Mouse (Mus musculus) intestine, postnatal 0 days (tissue): Measurements from ENCODE around the gene Csf3r. TPM values are rescaled to one million over a fixed set of nuclear protein-coding genes. Genes with fewer than 3 reads are reported as not detected.

Experiments
- ATAC-seq: fragments of 200-750 bp; cut with Nextera tagmentation; 2 replicates; pipeline ENCODE4 v1.8.0; 2017; ENCODE audit warnings: mild to moderate bottlenecking, moderate TSS enrichment, moderate library complexity
- H3K27ac ChIP-seq: fragments of 300-500 bp; sonication (generic); 2 replicates; pipeline ENCODE4 v1.5.1; 2014; ENCODE audit warnings: mild to moderate bottlenecking, low read depth, low read length, moderate library complexity
- H3K27me3 ChIP-seq: fragments of 300-500 bp; sonication (generic); replicated peaks from 2 replicates; pipeline ENCODE4 v1.6.1; 2014; ENCODE audit warnings: low read length, mixed read lengths; ENCODE audit not compliant: control insufficient read depth, insufficient read depth
- H3K36me3 ChIP-seq: fragments of 300-500 bp; sonication (generic); 2 replicates; pipeline ENCODE4 v1.6.1; 2014; ENCODE audit warnings: mild to moderate bottlenecking, moderate library complexity; ENCODE audit not compliant: control insufficient read depth, insufficient read depth
- H3K4me1 ChIP-seq: fragments of 300-500 bp; sonication (generic); replicated peaks from 2 replicates; pipeline ENCODE4 v1.6.1; 2014; ENCODE audit warnings: antibody characterized with exemption, low read length, mixed read lengths; ENCODE audit not compliant: control insufficient read depth, insufficient read depth
- H3K4me2 ChIP-seq: fragments of 300-500 bp; sonication (generic); replicated peaks from 2 replicates; pipeline ENCODE4 v1.6.1; 2014; ENCODE audit warnings: low read depth, mild to moderate bottlenecking, moderate library complexity
- H3K4me3 ChIP-seq: fragments of 300-500 bp; sonication (generic); 2 replicates; pipeline ENCODE4 v1.5.1; 2014; ENCODE audit warnings: low read depth, low read length
- H3K9ac ChIP-seq: fragments of 300-500 bp; sonication (generic); 2 replicates; pipeline ENCODE4 v1.6.1; 2014; ENCODE audit warnings: mild to moderate bottlenecking, low read depth, low read length
- H3K9me3 ChIP-seq: fragments of 300-500 bp; sonication (generic); 2 replicates; pipeline ENCODE4 v1.6.1; 2016; ENCODE audit warnings: mixed run types; ENCODE audit not compliant: control insufficient read depth
- CTCF ChIP-seq: sonication (generic); IDR thresholded peaks from 2 replicates; pipeline ENCODE4 v1.5.1; 2016; ENCODE audit warnings: low read depth, mild to moderate bottlenecking, control low read depth, antibody characterized with exemption, moderate library complexity
- WGBS: fragments of 180-500 bp; shearing (Covaris S2); extraction: QIAGEN DNeasy Blood & Tissue Kit; methylation state at CpG from one replicate; pipeline ENCODE4 v1.1.7; 2014; 5-methylcytosine and 5-hydroxymethylcytosine counted together
- polyA plus RNA-seq: library from polyadenylated mRNA; unstranded; fragments of >200 nt; fragmentation: Nextera tagmentation; extraction: Ambion mirVana; gene quantifications from 2 replicates; pipeline ENCODE4 v1.2.1, GENCODE M21; 2015

Gene Csf3r
- polyA plus RNA-seq, 1 experiment from 2014 or later = 0.40 TPM

GRCm38 (mm10) chr4:126081601-126082000, 57.3 kb downstream of the Csf3r start:
- H3K4me3 ChIP-seq = no peak overlapping the region
- no peak for ATAC-seq
- no peaks in the 10 kb centered on the region for H3K27me3 ChIP-seq
- no peaks in the 10 kb centered on the region for H3K4me1 ChIP-seq
- 88% methylated on average over 1 of the region's 1 CpGs for WGBS
- H3K4me2 ChIP-seq = no peak overlapping the region
- H3K36me3 ChIP-seq = no peaks in the 10 kb centered on the region
- H3K9ac ChIP-seq = no peak overlapping the region
- H3K27ac ChIP-seq = no peak overlapping the region
- H3K9me3 ChIP-seq = 0 out of 2 replicates have a peak, but pooled peaks cover 2% of the 10 kb centered on the region
- no peak for TF ChIP-seq CTCF

GRCm38 (mm10) chr4:126083021-126083420, 58.7 kb downstream of the Csf3r start:
- TF ChIP-seq CTCF = no peak
- 74% methylated on average over 9 of the region's 9 CpGs for WGBS
- 0 out of 2 replicates have a peak, but pooled peaks cover 2% of the 10 kb centered on the region for H3K9me3 ChIP-seq
- no peak overlapping the region for H3K27ac ChIP-seq
- H3K4me1 ChIP-seq = no peaks in the 10 kb centered on the region
- no peak overlapping the region for H3K4me2 ChIP-seq
- H3K27me3 ChIP-seq = no peaks in the 10 kb centered on the region
- H3K4me3 ChIP-seq = no peak overlapping the region
- no peaks in the 10 kb centered on the region for H3K36me3 ChIP-seq
- H3K9ac ChIP-seq = no peak overlapping the region
- ATAC-seq = no peak

- H3K27ac ChIP-seq = no peak overlapping the region
- no peak overlapping the region for H3K9ac ChIP-seq
- no peak for TF ChIP-seq CTCF
- 61% methylated on average over 8 of the region's 8 CpGs for WGBS
- 0 out of 2 replicates have a peak, but pooled peaks cover 2% of the 10 kb centered on the region for H3K9me3 ChIP-seq
- no peak overlapping the region for H3K4me2 ChIP-seq
- no peaks in the 10 kb centered on the region for H3K27me3 ChIP-seq
- H3K4me3 ChIP-seq = no peak overlapping the region
- no peak for ATAC-seq
- no peaks in the 10 kb centered on the region for H3K4me1 ChIP-seq
- no peaks in the 10 kb centered on the region for H3K36me3 ChIP-seq
These were observed 60.0 kb downstream of the Csf3r start for GRCm38 (mm10) chr4:126084382-126084781.

- H3K9ac ChIP-seq = no peak overlapping the region
- no peaks in the 10 kb centered on the region for H3K36me3 ChIP-seq
- H3K27me3 ChIP-seq = no peaks in the 10 kb centered on the region
- no peaks in the 10 kb centered on the region for H3K4me1 ChIP-seq
- H3K4me3 ChIP-seq = no peak overlapping the region
- WGBS = 29% methylated on average over 7 of the region's 7 CpGs
- peak; percentile 97 for TF ChIP-seq CTCF
- peak; percentile 68; the same call in 1 of the 2 replicates for ATAC-seq
- no peak overlapping the region for H3K4me2 ChIP-seq
- no peak overlapping the region for H3K27ac ChIP-seq
- 0 out of 2 replicates have a peak, but pooled peaks cover 2% of the 10 kb centered on the region for H3K9me3 ChIP-seq
These were observed 61.7 kb downstream of the Csf3r start for GRCm38 (mm10) chr4:126085996-126086576.

- H3K27me3 ChIP-seq = no peaks in the 10 kb centered on the region
- H3K9ac ChIP-seq = no peak overlapping the region
- H3K9me3 ChIP-seq = no peaks in the 10 kb centered on the region
- no peaks in the 10 kb centered on the region for H3K36me3 ChIP-seq
- TF ChIP-seq CTCF = no peak
- no peak overlapping the region for H3K27ac ChIP-seq
- 60% methylated on average over 7 of the region's 7 CpGs for WGBS
- H3K4me2 ChIP-seq = no peak overlapping the region
- no peak overlapping the region for H3K4me3 ChIP-seq
- ATAC-seq = peak; percentile 29; the same call in 1 of the 2 replicates
- H3K4me1 ChIP-seq = no peaks in the 10 kb centered on the region
These were observed 65.9 kb downstream of the Csf3r start for GRCm38 (mm10) chr4:126090101-126090847.

- ATAC-seq = no peak
- Histone ChIP-seq H3K4me2 (no peak overlapping the region), H3K27me3 (no peaks in the 10 kb centered on the region), H3K4me1 (no peaks in the 10 kb centered on the region), H3K9me3 (no peaks in the 10 kb centered on the region), H3K9ac (no peak overlapping the region), H3K27ac (no peak overlapping the region), H3K36me3 (no peaks in the 10 kb centered on the region), H3K4me3 (no peak overlapping the region)
- WGBS = 51% methylated on average over 4 of the region's 4 CpGs
- TF ChIP-seq CTCF = no peak
These were observed 66.4 kb downstream of the Csf3r start for GRCm38 (mm10) chr4:126090848-126091124.
